ENCODE assay signal across 15 mouse cellular contexts in the genomic region with DNA sequence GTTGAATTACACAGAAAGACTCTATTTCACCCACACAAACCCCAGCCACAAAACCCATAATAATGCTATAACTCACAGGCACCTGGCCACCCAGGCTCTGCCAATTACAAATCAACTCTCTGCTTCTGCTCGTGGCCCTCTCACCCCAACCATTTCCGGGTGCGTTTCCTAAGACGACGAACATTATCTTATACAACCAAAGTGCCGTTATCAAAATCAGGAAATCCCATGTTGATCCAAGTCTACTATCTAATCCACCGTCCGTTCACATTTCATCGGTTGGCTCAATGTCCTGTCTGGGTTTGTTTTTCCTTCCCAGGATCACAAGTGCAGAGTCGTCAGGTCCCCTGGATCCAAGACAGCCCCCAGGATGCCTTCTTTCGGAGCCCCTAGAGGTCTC. TPM values are rescaled to one million over a fixed set of nuclear protein-coding genes. Genes with fewer than 3 reads are reported as not detected.
A peak's percentile ranks its signal among the peaks of the same experiment; 100 is the strongest.
DNase-seq lines count a peak whose midpoint lies in the region; ATAC-seq and TF ChIP-seq lines count a peak whose summit lies in the region.
"Had no signal": no experiment of that assay in that cellular context is flagged by ENCODE, and none has a peak within 500 bp of the region (broad histone marks: within the 10 kb centered on the region; RNA-seq: fewer than 3 reads in every experiment).

No protein-coding gene starts in this region.

- TF ChIP-seq POLR2A in cerebellum, adult 2 months (IDR thresholded peaks at IDR 0.05; ENCODE audit: borderline replicate concordance, insufficient read depth, low read length) = no peak

- no peak overlapping the region for H3K27ac ChIP-seq in lung, postnatal 0 days (ENCODE audit: low read length)
- 0 out of 2 replicates have a peak overlapping the region, but pooled peaks have one; percentile 22 for H3K27ac ChIP-seq in limb, embryonic 15.5 days
- no peak overlapping the region for H3K27ac ChIP-seq in cerebellum, adult 2 months (ENCODE audit: insufficient read depth, low read length)
- H3K27ac ChIP-seq: forebrain, embryonic 13.5 days; hindbrain, embryonic 12.5 days; intestine, embryonic 15.5 days; kidney, embryonic 15.5 days; neural tube, embryonic 13.5 days had no signal

- no peak overlapping the region for H3K9ac ChIP-seq in lung, postnatal 0 days (replicated peaks; ENCODE audit: low read depth)
- H3K9ac ChIP-seq in limb, embryonic 15.5 days = no peak overlapping the region
- H3K9ac ChIP-seq: forebrain, embryonic 13.5 days; hindbrain, embryonic 12.5 days; intestine, embryonic 15.5 days; kidney, embryonic 15.5 days; neural tube, embryonic 13.5 days had no signal

- H3K4me2 ChIP-seq in lung, postnatal 0 days (replicated peaks; ENCODE audit: low read depth, low read length) = no peak overlapping the region
- 0 out of 2 replicates have a peak overlapping the region, but pooled peaks have one; percentile 7 for H3K4me2 ChIP-seq in limb, embryonic 15.5 days
- H3K4me2 ChIP-seq: forebrain, embryonic 13.5 days; hindbrain, embryonic 12.5 days; intestine, embryonic 15.5 days; kidney, embryonic 15.5 days; neural tube, embryonic 13.5 days had no signal

- 29% methylated on average over 11 of the region's 11 CpGs for WGBS in lung, postnatal 0 days
- WGBS in limb, embryonic 15.5 days = 27% methylated on average over 11 of the region's 11 CpGs
- 85% methylated on average over 11 of the region's 11 CpGs for WGBS in cerebellum, adult 2 months

- DNase-seq in lung, postnatal 0 days (ENCODE audit: low spot score) = no peak
- DNase-seq in lung, postnatal 14 days = no peak
- peak; percentile 21 for DNase-seq in c-Kit-positive CD71-positive TER-119-positive erythroid progenitor cells, embryonic 14.5 days (ENCODE audit: low spot score)
- no peak for DNase-seq in cerebellum, adult 2 months
- DNase-seq in frontal cortex, postnatal 14 days (ENCODE audit: low spot score in 2 of 2) = no peak
- DNase-seq in embryo, embryonic 9.5 days (ENCODE audit: extremely low spot score) = no peak
- DNase-seq: cerebellum, adult 8-10 months; left cerebral cortex, postnatal 4 days had no signal

- TF ChIP-seq EP300 in lung, postnatal 0 days (IDR thresholded peaks at IDR 0.05) = peak; percentile 32; the same call in 1 of the 2 replicates

- no peak for ATAC-seq in lung, postnatal 0 days
- ATAC-seq in limb, embryonic 15.5 days (ENCODE audit: insufficient number of reproducible peaks, low FRiP score, low TSS enrichment, low read depth) = no peak
- ATAC-seq: forebrain, embryonic 13.5 days; intestine, embryonic 15.5 days; Patski had no signal

- no peaks in the 10 kb centered on the region for H3K9me3 ChIP-seq in lung, postnatal 0 days (ENCODE audit: low read length)
- H3K9me3 ChIP-seq in limb, embryonic 15.5 days = no peaks in the 10 kb centered on the region
- H3K9me3 ChIP-seq: forebrain, embryonic 13.5 days; hindbrain, embryonic 12.5 days; intestine, embryonic 15.5 days; kidney, embryonic 15.5 days; neural tube, embryonic 13.5 days had no signal

- no peak overlapping the region for H3K4me3 ChIP-seq in lung, postnatal 0 days (ENCODE audit: low read depth, low read length)
- H3K4me3 ChIP-seq in limb, embryonic 15.5 days = no peak overlapping the region
- no peak overlapping the region for H3K4me3 ChIP-seq in cerebellum, adult 2 months (replicated peaks; ENCODE audit: insufficient read depth, low read depth, low read length)
- H3K4me3 ChIP-seq: forebrain, embryonic 13.5 days; hindbrain, embryonic 12.5 days; intestine, embryonic 15.5 days; kidney, embryonic 15.5 days; neural tube, embryonic 13.5 days had no signal

- H3K27me3 ChIP-seq in lung, postnatal 0 days (replicated peaks; ENCODE audit: insufficient read depth, low read length) = no peaks in the 10 kb centered on the region
- no peaks in the 10 kb centered on the region for H3K27me3 ChIP-seq in limb, embryonic 15.5 days
- H3K27me3 ChIP-seq in cerebellum, adult 2 months (ENCODE audit: control insufficient read depth, insufficient read depth, low read length) = no peaks in the 10 kb centered on the region
- H3K27me3 ChIP-seq: forebrain, embryonic 13.5 days; hindbrain, embryonic 12.5 days; intestine, embryonic 15.5 days; kidney, embryonic 15.5 days; neural tube, embryonic 13.5 days; Patski had no signal

- H3K4me1 ChIP-seq in lung, postnatal 0 days (ENCODE audit: insufficient read depth, low read depth, low read length) = no peaks in the 10 kb centered on the region
- peaks cover 10% of the 10 kb centered on the region; the same call in 1 of the 2 replicates for H3K4me1 ChIP-seq in limb, embryonic 15.5 days
- no peaks in the 10 kb centered on the region for H3K4me1 ChIP-seq in cerebellum, adult 2 months (ENCODE audit: control insufficient read depth, insufficient read depth, low read length)
- H3K4me1 ChIP-seq: forebrain, embryonic 13.5 days; hindbrain, embryonic 12.5 days; intestine, embryonic 15.5 days; kidney, embryonic 15.5 days; neural tube, embryonic 13.5 days had no signal

- no peaks in the 10 kb centered on the region for H3K36me3 ChIP-seq in lung, postnatal 0 days (ENCODE audit: insufficient read depth, low read length)
- no peaks in the 10 kb centered on the region for H3K36me3 ChIP-seq in limb, embryonic 15.5 days
- H3K36me3 ChIP-seq: hindbrain, embryonic 12.5 days; intestine, embryonic 15.5 days; kidney, embryonic 15.5 days; neural tube, embryonic 13.5 days had no signal

- no peak for TF ChIP-seq CTCF in lung, postnatal 0 days (IDR thresholded peaks at IDR 0.05)
- TF ChIP-seq CTCF in cerebellum, adult 2 months (IDR thresholded peaks at IDR 0.05; ENCODE audit: borderline replicate concordance, insufficient read depth, low read depth, low read length) = no peak

RNA-seq across cellular contexts. Expression of a gene that starts 14.5 kb away (rescaled TPM):
- polyA plus RNA-seq in lung, postnatal 0 days (2015; fragmentation: Nextera tagmentation; extraction: Ambion mirVana) = 0.30 and 0.32 TPM in 2 replicates
- polyA plus RNA-seq in limb, embryonic 15.5 days (2015; fragmentation: Nextera tagmentation; extraction: Ambion mirVana) = 0.24 and 0.27 TPM in 2 replicates
- polyA plus RNA-seq in cerebellum, adult 2 months (2012; rRNA removed) = 0.03 and 0.05 TPM in 2 replicates
- polyA plus RNA-seq: Patski had no signal
